Mouse (Mus musculus): ENCODE data around the gene Gm20696.

The Gm20696 gene

GRCm38 (mm10) chr6:99478873-99479650 is 187.5 kb downstream of the Gm20696 start:
- DNase-seq: no peak

GRCm38 (mm10) chr6:99475040-99475439 is 191.6 kb downstream of the Gm20696 start:
- DNase-seq: peak; percentile 24 to 34

- no peak for DNase-seq
Observed at GRCm38 (mm10) chr6:99470906-99471305, 195.7 kb downstream of the Gm20696 start.

GRCm38 (mm10) chr6:99469134-99469834 is 197.3 kb downstream of the Gm20696 start:
- DNase-seq: no peak

- no peak for DNase-seq
Observed at GRCm38 (mm10) chr6:99467831-99468230, 198.8 kb downstream of the Gm20696 start.

- no peak for DNase-seq
Observed at GRCm38 (mm10) chr6:99467109-99467508, 199.5 kb downstream of the Gm20696 start.

- DNase-seq: no peak
Observed at GRCm38 (mm10) chr6:99466354-99466753, 200.2 kb downstream of the Gm20696 start.

GRCm38 (mm10) chr6:99464449-99464848 is 202.1 kb downstream of the Gm20696 start:
- DNase-seq: no peak

- DNase-seq: no peak
Observed at GRCm38 (mm10) chr6:99463906-99464305, 202.7 kb downstream of the Gm20696 start.

GRCm38 (mm10) chr6:99458775-99459174 is 207.8 kb downstream of the Gm20696 start:
- no peak for DNase-seq

GRCm38 (mm10) chr6:99453763-99454520 is 212.7 kb downstream of the Gm20696 start:
- DNase-seq: no peak

GRCm38 (mm10) chr6:99452638-99453185 is 213.9 kb downstream of the Gm20696 start:
- peak in 1 of 2 experiments; percentile 25 for DNase-seq

- no peak for DNase-seq
Observed at GRCm38 (mm10) chr6:99451479-99451878, 215.1 kb downstream of the Gm20696 start.

- DNase-seq: no peak
Observed at GRCm38 (mm10) chr6:99447447-99447846, 219.2 kb downstream of the Gm20696 start.

- no peak for DNase-seq
Observed at GRCm38 (mm10) chr6:99446801-99447415, 219.7 kb downstream of the Gm20696 start.

GRCm38 (mm10) chr6:99443460-99443859 is 223.1 kb downstream of the Gm20696 start:
- no peak for DNase-seq

- DNase-seq: no peak
Observed at GRCm38 (mm10) chr6:99441100-99441499, 225.5 kb downstream of the Gm20696 start.

- DNase-seq: no peak
Observed at GRCm38 (mm10) chr6:99440606-99441005, 226.0 kb downstream of the Gm20696 start.

GRCm38 (mm10) chr6:99439878-99440361 is 226.7 kb downstream of the Gm20696 start:
- peak; percentile 38 to 47 for DNase-seq

- peak; percentile 34 to 53 for DNase-seq
Observed at GRCm38 (mm10) chr6:99439214-99439877, 227.3 kb downstream of the Gm20696 start.

- no peak for DNase-seq
Observed at GRCm38 (mm10) chr6:99436371-99436770, 230.2 kb downstream of the Gm20696 start.

GRCm38 (mm10) chr6:99435140-99435539 is 231.5 kb downstream of the Gm20696 start:
- DNase-seq: peak in 1 of 2 experiments; percentile 11
